Mouse (Mus musculus): ENCODE data around the gene Stim1.

DNA sequence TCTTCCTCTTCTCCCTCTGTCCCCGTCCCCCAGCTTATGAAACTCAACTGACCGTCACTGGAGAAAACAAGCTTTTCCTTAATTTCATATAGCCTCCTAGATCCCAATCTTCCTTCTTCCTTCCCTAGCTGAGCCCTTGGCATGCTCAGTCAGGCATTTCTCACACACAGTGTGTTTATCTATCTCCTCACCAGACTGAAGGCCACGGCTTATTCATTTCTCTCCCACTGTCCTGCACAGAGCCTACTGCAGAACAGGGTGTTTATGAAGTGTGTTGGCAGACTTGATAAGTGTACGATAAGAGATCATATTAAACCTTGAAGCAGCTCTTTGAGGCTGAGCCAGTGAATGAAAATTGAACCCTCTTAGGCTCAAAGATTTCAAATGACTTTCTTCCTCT, 213.2 kb downstream of the Stim1 start:
- no peak for TF ChIP-seq CTCF (IDR thresholded peaks at IDR 0.05; ENCODE audit: insufficient read depth, low read depth, low read length)
- TF ChIP-seq POLR2A (IDR thresholded peaks at IDR 0.05; ENCODE audit: insufficient read depth, low read depth, low read length) = no peak

All from olfactory bulb, adult 2 months (tissue).